Mouse (Mus musculus): Measurements from ENCODE around the gene Ssr3.

- TF ChIP-seq EP300 (IDR thresholded peaks at IDR 0.05; ENCODE audit: insufficient read depth, low read depth, low read length) = no peak
- TF ChIP-seq CTCF (IDR thresholded peaks at IDR 0.05) = no peak
- TF ChIP-seq POLR2A (IDR thresholded peaks at IDR 0.05; ENCODE audit: insufficient read depth, low read depth, low read length) = no peak
These were observed 32.1 kb downstream of the Ssr3 start for GRCm38 (mm10) chr3:65360163-65360969.
